Mouse (Mus musculus) right cerebral cortex, postnatal 10 days (tissue): ENCODE measurements around the gene Rxfp3.

Source experiments
- DNase-seq, 2 experiments: peaks; one replicate each; pipeline ENCODE4 v3.0.0; 2021; ENCODE audit warnings: low spot score in 2 of 2

Gene Rxfp3

DNA sequence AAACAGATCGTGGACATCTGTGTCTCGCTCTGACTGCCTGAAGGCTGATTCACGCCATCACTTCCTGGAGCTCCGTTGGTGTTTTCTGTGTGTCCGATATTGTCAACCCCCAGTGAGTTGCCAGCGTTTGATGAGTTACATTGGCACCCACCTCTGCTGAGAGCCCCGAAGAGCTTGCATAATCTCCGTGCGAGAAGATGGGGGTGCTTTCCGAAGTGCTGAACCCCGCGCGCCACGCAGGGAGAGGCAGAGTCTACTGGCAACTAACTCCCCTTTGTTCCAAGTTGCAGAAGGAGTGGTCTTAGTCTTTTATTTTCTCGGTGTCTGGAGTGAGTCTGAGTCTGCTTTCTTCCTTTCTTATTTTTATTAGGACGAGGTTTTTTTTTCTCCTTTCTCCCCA, at the start of gene Rxfp3:
Gene Rxfp3 (minus strand): TSS at position 281 of the 400 bp plus-strand sequence.
- DNase-seq: peak in 1 of 2 experiments; percentile 24

DNA sequence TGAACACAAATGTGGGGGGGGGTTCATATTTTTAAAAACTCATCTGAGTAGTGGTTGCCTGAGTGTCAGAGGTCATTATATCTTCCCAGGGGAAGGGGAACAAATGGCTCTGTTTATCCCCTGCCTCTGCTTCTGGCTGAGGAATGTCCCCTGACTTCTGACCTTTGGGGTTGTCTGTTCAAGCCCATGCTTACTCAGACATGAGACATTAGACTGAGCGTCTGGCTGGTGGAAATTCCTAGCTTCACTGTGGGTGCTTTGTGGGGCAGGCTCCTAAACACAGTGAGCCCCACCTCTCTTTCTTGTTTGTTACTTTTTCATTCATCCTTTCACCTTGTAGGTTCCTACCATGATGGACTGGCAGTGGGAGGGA, 47.2 kb upstream of the Rxfp3 start:
- DNase-seq: no peak

DNA sequence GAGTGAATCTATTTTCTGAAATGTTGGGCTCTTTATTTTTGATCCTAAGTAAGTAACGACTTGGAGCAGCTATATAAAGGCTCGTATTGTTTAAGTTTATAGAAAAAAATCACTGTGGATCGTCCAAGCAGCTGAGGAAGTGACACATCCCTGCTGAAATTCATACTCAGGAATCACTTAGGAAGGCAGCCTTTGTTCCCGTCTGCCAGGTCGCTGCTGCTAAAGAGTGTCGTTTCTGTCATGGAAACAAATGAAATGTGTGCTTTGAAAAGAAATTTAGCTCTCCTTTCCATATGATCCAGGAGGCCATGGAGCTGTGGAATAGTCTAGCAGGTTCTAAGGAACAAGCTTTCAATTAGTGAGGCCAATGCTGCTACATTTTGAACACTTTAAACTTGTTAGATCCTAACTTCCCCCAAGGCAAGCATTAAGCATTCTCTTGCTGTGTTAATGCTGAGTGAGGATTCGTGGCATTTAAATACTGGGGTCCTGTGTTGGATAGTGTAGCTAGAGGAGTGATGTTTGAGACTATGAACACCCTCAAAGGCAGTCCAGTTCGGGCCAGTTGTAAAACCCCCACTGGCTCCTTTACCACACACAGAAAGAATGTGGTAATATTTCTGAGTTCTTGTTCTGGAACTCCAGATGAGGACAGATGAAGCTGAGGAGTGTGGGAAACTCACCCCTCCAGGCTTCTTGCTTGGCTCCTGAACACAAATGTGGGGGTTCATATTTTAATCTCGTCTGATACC, 46.6 kb upstream of the Rxfp3 start:
- DNase-seq: no peak

DNA sequence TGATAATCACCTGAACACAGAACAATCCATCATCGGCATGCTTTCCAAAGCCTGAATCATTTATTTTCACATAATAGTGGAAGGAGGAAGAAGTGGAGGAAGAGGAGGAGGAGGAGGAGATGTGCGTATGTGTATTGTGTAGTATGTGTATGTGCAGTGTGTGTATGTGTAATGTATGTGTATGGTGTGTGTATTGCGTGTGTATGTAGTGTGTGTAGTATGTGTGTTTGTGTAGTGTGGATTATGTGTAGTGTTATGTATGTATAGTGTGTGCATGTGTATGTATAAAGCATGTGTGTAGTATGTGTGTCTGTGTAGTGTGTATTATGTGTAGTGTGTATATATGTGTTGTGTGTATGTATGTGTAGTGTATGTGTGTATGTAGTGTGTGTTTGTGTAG, 45.9 kb upstream of the Rxfp3 start:
- DNase-seq: no peak

DNA sequence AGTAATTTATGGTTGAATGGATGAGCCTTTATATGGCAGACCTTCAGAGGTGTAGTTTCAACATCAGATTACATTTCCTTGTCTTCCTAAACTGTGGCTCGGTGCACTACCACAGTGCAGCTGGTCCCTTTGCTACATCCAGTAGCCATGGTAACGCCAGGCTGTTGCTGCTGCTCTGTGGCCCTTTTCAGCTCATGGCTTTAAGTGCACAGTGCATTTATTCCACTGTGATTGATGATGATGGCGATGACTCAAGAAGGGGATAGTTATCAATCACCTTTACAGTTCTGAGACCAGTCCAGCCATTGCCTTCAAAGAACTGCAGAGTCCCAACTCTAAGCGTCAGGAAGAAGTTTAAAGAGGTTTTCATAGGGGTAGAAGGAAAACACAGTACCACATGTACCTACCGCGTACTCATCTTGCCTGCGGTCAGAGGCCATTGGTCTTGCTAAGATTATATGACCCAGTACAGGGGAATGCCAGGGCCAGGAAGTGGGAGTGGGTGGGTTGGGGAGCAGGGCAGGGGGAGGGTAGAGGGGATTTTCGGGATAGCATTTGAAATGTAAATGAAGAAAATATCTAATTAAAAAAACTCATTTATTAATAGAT, 45.3 kb upstream of the Rxfp3 start:
- DNase-seq: peak; percentile 33 to 47

DNA sequence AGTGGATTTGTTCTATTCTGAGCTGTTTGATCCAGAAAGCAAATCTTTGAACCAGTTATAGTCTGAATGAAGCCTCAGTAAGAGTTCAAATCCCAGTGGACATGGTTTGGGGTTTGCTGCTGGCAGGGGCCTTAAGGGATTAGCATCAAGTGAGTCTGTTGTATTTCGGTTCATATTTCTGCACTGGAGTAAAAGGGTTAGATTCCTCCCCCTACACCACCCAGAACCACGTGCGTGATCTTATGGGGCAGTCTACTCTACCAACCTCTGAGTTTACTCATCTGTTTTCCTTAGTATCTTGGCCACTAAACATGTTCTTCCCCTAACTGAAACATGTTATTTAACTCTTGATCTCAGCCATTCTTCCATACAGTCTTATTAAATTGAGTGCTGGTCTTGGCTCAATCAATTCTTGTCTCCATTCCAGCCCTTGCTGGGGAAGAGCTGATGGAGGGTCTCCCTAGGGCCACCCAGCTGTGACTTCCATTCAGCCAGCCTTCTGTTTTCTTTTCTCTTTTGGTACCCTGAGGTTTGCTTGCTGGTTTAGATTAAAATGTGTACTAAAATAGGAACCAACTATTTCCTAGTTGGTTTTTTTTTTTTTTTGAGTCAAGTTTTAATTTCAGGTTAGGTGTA, 38.1 kb upstream of the Rxfp3 start:
- DNase-seq: no peak

DNA sequence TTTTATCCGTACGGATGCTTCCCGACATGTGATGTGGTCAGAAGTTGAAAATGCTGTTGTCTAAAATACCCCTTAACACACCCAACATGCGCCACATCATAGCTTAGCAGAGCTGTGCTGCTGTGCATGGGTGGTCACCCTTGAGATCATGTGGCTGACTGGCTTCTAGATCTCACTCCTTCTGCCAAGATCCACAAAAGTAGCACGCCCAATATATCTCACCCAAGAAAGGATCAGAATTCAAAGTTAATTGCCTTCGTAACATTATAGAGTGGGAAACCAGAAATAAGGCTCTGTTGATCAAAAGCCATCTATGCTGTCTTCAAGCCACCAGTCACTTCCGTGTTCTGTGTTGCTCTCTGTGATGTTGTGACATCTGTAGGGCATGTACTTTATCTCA, 30.1 kb upstream of the Rxfp3 start:
- DNase-seq: no peak

DNA sequence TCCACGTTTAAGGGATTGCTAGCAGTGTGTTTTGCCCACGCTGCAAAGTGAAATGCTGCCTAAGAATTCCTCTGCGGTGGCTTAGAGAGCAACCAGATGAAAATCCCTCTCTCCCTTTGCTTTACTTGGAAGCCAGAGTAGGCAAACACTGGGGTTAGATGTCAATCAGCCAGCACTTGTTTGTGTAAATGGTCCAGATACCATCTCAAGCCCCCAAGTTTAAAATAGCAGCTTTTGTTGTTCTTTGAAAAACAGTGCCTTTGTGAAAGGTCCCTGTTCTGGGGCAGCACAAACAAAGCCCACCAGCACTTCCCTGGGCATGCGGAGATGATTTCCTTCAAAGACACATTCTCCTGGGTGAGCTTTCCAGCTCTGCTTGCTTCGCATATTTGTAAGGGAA, 28.5 kb upstream of the Rxfp3 start:
- no peak for DNase-seq

DNA sequence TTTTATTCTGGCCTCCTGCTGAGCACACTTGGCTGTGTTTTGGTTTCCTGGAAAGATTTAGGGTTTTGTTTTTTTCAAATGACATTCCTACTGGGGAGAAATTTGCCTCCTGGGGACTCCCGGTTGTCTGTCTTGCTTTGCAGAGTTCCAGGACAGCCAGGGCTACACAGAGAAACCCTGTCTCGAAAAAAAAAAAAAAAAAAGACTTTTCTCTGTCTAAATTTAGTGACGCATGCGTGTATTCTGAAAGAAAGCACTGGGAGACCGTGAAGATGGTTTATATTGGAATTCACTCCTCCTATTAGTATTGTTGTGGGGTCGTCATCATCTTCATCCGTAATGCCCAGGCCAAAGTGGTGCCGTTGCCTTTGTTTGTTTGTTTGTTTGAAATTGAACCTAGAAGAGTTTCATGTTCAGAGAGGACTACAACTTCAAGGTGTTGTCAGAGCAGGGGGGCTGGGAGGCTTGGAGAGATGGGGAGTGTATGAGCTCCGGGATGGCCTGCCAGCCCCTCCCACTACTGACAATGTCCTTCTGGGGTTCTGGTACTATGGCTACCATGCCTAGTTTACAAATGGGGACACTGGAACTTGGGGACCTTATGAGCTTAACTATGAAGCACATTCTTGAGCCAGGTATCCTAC, 27.9 kb upstream of the Rxfp3 start:
- DNase-seq: no peak

DNA sequence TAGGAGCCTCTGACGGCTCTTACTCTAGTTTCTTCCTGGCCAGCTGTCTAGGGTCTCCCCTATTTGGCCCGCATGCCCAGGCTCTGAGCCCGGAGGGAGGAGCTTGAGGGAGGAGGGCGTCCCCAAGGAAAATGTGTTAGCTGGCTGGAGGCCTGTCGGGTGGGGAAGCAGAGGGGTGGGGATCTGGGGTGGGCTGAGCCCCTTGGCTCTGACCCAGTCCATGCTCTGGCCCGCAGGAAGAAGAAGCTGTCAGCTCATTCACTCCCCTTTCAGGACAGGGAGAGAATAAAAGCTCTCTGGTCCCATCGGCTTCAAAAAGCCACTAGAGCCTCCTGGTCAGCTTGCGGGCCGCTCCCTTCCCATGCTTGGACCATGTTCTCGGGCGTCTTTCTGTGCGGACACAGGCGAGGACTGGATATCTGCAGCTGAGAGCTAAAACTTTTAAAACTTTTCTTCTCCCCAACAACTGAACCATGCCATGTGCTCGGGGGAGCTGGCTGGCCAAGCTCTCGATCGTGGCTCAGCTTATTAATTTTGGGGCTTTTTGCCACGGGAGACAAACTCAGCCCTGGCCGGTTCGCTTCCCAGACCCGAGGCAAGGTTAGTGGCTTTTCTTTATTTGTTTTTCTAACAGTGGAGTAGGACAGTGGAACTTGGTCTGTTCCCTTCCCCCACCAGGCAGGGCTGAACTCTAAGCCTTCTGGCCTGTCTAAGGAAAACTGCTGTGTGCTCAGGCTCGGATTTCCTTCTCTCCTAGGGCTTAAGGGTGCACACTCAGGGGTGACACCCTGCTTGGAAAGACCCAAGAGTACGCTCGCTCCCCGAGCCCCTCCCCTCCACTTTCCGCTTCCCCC, 27.0 kb upstream of the Rxfp3 start, which contains the start of gene Adamts12:
Gene Adamts12 (plus strand): TSS at position 233 of the 854 bp plus-strand sequence.
- DNase-seq: peak; percentile 31 to 45

DNA sequence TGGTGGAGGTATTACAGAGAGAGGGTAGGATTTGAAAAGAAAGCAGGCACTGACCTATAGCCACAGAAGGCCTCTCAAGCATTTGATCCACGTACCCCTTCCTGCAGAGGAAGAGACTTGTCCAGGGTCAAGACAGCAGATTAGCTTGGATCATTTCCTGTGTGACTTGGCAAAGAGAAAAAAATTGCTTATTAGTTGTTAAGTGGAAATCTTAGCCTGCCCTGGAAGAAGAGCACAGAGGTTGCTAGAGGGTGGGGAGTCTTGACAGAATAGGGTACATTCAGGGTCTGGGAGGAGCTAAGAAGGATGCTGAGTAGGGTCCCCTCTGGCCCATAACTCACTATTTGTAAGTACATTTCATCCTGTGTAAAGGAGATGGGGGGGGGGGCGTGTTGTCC, 26.4 kb upstream of the Rxfp3 start:
- no peak for DNase-seq

DNA sequence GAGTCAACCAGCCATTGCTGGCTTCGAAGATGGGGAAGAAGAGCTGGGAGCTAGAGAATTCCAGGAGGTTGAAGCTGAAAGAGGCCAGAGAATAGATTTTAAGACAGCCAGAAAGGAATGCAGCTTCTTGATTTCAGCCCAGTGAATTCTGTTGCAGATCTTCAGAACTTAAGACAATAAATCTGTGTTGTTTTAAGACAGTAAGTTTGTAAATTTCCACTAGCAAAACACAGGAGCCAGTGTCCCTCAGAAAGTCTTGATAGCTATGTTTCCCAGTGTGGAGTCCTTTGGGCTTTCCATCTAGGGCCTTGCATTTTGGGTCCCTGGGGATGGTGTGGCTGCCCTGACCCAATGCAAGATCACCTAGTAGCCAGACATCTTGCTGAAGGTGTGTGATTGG, 25.1 kb upstream of the Rxfp3 start:
- DNase-seq: peak in 1 of 2 experiments; percentile 12

DNA sequence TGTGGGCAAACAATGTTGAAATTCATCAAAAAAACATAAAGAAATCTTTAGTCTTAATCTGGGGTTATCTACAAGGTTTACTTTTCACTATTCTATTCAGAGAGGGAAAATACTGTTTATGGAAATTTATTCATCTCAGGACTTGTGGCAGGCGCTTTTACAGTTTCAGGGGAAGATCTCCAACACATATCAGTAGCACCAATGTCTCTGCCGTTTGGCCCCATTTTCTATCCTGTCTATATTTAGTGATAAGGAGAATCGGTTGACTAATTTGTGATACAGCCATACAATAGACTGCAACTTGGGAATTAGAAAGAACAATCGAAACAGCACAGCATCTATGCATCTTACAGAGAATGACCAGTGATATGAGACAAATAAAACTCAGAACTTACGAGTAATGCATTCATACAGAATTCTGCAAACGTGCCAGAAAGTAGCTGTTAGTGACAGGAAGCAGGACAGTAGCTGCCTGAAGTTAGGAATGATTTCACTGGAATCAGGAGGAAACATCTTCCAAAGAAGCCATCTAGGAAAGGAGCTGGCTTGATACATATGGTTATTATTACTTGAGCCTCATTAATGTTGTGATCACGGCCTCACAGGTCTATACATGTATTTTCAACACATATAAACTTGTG, 16.8 kb upstream of the Rxfp3 start:
- DNase-seq: peak in 1 of 2 experiments; percentile 3

DNA sequence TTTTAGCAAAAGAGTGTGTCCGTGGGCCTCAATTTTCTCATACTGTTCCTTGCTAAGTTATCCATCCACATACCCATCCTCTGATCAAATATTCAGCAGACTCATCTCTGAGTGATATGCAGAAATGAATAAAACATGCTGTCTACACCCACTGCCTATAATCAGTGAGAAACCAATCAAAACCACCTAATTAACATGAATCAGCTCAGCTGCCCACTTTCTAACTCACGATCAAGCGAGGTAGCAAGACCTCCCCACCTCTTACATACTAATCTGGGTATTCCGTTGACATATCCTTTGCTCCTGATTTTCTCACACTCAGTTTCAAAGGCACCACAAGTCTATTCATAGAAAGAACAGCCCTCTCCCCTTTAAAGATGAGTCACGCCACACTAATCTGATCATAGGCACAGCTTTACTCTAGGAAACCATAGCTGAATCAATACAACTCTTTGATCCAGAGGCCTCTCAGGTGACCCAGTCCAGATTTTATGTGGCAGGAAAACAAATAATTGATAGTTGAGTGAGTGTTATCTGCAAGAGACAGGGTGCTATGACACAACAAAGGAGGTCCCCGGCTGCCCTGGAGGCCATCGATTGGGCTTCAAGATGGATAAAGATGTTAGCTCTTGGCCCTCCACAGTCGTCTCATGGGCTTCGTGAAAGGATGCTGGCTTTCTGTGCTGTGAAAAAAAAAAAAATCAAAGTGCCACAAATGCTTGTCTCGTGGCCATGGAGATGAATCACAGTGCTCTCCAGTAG, 16.1 kb upstream of the Rxfp3 start:
- DNase-seq: peak in 1 of 2 experiments; percentile 11

DNA sequence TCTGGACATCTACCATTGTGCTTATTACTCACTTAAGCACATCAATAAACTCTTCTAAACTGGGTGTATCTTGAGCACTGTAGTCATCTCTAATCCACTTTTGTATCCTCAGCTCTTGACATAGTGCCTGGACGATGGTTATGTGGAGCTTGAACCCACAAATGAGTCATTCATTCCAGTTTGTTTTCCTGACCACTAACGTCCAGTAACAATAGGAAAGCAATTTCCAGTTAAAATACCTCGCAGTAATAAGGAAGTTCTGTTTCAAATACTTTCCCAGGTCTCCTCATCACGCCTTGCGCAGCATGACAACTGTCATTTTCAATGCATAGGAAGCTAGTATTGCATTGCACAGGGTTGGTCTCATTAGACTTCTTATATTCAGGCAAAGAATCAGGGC, 5.0 kb upstream of the Rxfp3 start:
- DNase-seq: no peak

DNA sequence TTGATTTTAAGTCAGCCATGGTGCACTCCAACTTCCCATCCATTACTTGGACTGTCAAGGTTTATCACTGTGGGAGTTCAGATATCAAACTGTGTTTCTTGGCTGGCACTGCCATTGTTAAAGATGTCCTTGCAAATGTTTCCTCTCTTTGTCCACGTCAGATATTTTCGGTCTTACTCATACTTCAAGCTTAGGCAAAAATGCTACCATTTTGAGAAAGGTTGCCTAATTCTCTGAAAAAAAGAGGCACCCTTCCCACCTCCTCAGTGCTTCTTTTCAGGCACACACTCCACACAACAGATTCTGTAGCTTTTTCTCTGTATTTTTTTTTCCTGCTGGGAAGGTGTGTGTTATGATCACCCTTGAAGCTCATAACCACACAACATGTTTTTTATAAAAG, 3.4 kb upstream of the Rxfp3 start:
- no peak for DNase-seq

DNA sequence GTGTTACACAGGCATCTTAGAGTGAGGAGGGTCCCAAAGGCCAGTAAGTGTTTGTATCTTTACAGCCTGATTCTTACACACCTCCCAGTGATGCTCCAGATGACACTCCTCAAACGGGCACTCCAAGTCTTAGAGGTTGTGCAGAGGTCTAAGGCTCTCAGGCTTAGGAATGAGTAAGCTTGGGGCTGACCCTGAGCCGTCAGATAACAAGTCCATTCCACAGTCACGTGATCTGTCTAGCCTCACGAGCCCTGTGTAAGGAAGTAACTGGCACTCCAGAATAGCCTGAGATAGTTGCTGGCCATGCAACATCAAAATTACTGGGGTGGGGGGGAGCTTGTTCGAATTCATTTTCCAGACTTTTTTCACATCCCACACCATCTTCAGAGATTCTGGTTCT, 2.3 kb upstream of the Rxfp3 start:
- DNase-seq: no peak

DNA sequence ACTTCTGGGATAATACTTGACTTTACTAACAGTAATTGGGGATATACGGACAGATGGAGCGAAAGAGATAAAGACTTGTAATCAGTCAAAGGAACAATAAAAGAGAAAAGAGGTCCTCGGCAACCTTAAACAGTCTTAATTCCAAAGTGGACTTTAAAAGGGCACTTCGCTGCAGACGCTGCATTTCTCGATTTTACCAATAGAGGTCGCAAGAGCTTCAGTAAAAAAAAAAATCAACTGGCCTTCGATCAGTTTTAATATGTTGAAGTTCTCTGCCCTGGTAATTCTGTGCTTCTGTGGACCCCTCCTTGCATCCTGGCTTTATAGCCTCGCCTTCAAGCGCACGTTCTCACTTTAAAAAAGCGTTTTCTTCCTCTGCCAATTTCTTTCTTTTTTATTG, 685 bp upstream of the Rxfp3 start:
- peak in 1 of 2 experiments; percentile 53 for DNase-seq

DNA sequence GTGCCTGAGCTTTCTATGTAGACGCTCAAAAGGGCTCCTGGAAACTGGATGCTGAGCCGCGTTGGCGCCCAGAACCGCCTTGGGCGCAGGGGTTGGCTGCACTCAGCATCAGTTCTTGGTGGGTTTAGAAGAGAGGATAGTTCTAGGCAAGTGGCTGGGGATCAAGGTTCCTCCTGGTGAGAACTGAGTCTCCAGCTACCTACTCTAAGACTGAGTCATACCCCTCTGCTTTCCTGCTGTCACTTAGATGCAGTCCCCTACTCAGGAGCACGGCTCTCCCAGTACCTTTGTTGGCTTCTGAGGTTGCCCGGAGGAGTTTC, 455 bp downstream of the Rxfp3 start:
- DNase-seq: peak in 1 of 2 experiments; percentile 23
